Mouse (Mus musculus): ENCODE measurements around the gene Ddx28.

Gene Ddx28

DNA sequence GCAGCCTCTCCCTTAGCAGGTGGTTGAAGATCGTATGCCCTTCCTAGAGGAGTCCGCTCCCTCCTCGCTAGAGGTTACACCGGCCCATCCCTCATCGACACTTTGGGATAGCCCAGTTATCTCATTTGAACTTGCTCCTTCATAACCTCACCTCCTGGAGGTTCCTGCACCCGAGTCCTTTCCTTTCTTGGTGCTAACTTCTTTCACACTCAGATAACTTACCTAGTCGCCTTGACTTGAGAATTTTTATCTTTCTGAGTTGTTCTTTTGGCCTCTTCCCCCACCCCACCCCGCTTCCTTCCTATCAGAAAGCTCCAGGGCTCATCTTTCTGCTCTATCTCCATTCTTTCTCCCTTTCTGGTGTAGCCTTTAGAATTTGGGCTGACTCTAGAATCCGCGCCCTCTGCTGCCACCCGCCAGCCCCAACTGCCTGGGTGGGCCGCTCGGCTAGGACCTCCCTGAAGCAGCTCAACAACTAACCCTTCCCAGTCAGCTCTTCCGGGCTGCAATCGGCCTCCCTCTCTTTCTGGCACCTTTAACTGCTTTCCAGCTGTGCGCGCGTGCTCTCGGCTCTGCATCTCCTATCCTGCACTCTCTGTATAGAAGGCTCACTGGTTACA, 44.9 kb downstream of the Ddx28 start:
- no peak for DNase-seq (ENCODE audit: low spot score)

- DNase-seq (ENCODE audit: low spot score) = no peak
Measured at GRCm38 (mm10) chr8:105965905-105966341, 45.8 kb downstream of the Ddx28 start, which contains the start of gene Slc12a4. Slc12a4 (minus strand) TSS chr8:105966097.

GRCm38 (mm10) chr8:105965266-105965904, 46.3 kb downstream of the Ddx28 start:
- DNase-seq (ENCODE audit: low spot score) = no peak

DNA sequence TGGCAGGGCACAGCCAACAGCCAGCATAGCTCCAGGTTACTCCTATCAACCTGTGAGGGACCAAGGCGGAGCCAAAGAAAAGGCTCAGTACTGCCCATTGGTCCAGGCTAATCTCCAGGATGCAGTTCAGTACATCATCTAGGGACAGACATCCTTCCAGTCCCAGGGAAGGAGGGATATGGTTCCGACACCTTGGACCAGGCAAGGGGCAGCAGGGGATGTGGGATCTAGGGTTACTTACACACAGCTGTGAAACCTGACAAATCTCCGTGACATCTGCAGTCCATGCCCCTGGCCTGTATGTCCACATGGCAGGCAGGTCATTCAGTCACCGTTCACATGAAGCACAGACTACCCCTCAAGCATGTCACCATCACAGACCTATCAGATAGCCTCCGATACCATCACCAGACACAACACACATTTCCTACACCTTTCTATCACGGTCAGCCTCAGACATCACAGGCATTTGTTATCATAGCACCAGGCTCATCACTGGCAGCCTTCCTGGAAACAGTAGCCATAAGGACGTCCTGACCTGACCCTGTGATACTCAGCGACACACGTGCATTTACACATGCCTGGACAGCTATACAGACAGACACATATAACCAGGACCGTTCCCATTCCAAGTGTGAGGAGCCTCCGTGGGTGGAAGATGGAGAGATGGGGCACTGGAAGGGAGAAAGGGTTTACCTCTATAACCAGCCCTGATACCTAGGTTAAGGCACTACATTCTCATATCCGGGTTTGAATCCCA, 47.0 kb downstream of the Ddx28 start:
- DNase-seq (ENCODE audit: low spot score) = no peak

DNA sequence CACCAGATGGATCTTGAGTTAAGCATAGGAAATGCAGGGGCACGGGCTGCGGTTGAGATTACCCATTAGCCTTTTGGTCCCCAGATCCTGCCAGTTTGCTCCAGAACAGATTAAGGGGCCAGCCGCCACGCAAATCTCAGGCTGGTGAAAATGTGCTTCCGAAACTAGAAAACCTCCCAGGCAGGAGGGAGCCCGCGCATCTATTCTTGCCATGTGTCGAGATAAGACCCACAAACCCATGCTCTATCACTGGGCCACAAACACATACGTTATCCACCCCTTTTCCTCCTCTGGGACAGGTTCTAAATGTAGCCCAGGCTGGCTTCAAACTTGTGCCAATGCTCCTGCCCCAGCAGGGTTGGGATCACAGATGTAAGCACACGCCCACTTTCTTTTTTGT, 50.1 kb downstream of the Ddx28 start:
- DNase-seq (ENCODE audit: low spot score) = no peak

GRCm38 (mm10) chr8:105961101-105961500, 50.6 kb downstream of the Ddx28 start:
- DNase-seq (ENCODE audit: low spot score) = no peak
